Mouse (Mus musculus): Measurements from ENCODE around the gene Rusc2. TPM values are rescaled to one million over a fixed set of nuclear protein-coding genes. Genes with fewer than 3 reads are reported as not detected.
A peak's percentile ranks its signal among the peaks of the same experiment; 100 is the strongest.

Rusc2 gene
- total and polyA plus RNA-seq, 2 experiments: 14.2 to 17.5 TPM

DNA sequence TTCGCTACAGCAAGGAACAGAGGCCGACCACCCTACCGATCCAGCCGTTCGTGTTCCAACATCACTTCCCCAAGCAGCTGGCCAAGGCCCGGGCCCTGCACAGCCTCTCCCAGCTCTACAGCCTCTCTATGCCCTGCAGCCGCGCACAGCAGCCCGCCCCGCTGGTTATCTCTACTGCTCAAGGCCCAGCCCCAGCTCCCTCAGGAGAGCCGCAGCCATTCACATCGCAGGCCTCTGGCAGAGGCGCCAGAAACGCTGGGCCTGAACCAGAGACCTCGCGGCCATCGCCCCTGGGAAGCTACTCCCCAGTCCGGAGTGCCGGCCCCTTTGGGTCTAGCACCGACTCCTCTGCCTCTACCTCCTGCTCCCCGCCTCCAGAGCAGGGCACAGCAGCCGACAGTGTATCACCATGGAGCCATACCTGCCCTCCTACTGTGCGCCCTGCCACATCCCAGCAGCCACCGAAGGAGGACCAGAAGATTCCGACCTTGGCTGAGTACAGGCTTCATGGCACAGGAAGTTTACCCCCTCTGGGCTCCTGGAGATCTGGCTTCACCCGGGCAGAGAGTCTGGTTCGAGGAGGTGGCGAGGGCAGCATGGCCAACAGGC is 40.0 kb downstream of the Rusc2 start:
- peak; percentile 88 for DNase-seq (ENCODE audit: extremely low read depth, low read depth, low spot score)
- 61% methylated on average over 28 of the region's 28 CpGs for WGBS
- Histone ChIP-seq H3K79me2 (ENCODE audit: control insufficient read depth, insufficient read depth, low read length) (no peaks in the 10 kb centered on the region), H3K9ac (ENCODE audit: low read depth, low read length) (no peak overlapping the region), H3K36me3 (ENCODE audit: control insufficient read depth, insufficient read depth, low read length) (peaks cover 13% of the 10 kb centered on the region), H3K27me3 (ENCODE audit: control insufficient read depth, insufficient read depth, low read length) (no peaks in the 10 kb centered on the region), H3K4me1 (ENCODE audit: control insufficient read depth, insufficient read depth, low read length) (peaks cover 32% of the 10 kb centered on the region), H3K4me3 (ENCODE audit: insufficient read depth, low read depth, low read length) (no peak overlapping the region), H3K27ac (replicated peaks; ENCODE audit: insufficient read depth, low read depth, low read length) (peak overlapping the region; percentile 15)
- TF ChIP-seq CTCF (IDR thresholded peaks at IDR 0.05; ENCODE audit: low read depth, low read length) (no peak), POLR2A (IDR thresholded peaks at IDR 0.05; ENCODE audit: extremely low read depth, insufficient read depth, low read length) (no peak)

DNA sequence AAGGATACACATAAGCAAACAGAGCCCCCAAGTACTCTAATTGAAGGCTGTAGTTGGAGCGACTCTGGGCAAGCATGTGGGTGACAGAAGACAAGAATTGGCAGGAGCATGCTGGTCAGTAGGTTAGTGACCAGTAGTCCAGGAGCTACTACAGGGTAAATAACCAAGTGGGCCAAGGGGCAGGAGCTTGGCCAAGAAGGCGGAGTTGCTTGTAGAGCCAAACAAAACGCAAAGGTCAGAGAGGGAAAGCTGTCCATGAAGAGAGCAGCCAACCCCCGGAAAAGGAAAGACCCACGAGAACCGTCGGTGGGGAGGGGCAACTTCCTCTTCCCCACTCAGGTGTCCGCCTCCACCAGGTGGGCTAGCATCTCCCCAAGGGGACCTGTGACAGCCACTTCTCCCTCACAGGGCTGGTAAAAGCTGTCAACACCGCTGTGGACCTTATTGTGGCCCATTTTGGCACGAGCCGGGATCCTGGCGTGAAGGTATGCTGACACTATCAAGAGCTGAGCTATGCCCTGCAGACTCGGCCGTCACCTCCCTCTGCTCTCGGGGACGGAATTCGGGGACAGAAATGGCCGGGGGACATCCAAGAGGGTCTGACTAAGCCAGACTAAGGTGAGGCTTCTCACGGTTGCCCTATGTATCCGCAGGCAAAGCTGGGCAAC is 41.6 kb downstream of the Rusc2 start:
- peak overlapping the region; percentile 85 for H3K27ac ChIP-seq (replicated peaks; ENCODE audit: insufficient read depth, low read depth, low read length)
- H3K36me3 ChIP-seq (ENCODE audit: control insufficient read depth, insufficient read depth, low read length): peaks cover 13% of the 10 kb centered on the region
- peak overlapping the region; percentile 57 for H3K4me3 ChIP-seq (ENCODE audit: insufficient read depth, low read depth, low read length)
- WGBS: 24% methylated on average over 20 of the region's 20 CpGs
- H3K79me2 ChIP-seq (ENCODE audit: control insufficient read depth, insufficient read depth, low read length): no peaks in the 10 kb centered on the region
- peak overlapping the region; percentile 70 for H3K9ac ChIP-seq (ENCODE audit: low read depth, low read length)
- TF ChIP-seq CTCF (IDR thresholded peaks at IDR 0.05; ENCODE audit: low read depth, low read length) (no peak), POLR2A (IDR thresholded peaks at IDR 0.05; ENCODE audit: extremely low read depth, insufficient read depth, low read length) (no peak)
- peaks cover 27% of the 10 kb centered on the region for H3K4me1 ChIP-seq (ENCODE audit: control insufficient read depth, insufficient read depth, low read length)
- no peaks in the 10 kb centered on the region for H3K27me3 ChIP-seq (ENCODE audit: control insufficient read depth, insufficient read depth, low read length)
- DNase-seq (ENCODE audit: extremely low read depth, low read depth, low spot score): peak; percentile 99

DNA sequence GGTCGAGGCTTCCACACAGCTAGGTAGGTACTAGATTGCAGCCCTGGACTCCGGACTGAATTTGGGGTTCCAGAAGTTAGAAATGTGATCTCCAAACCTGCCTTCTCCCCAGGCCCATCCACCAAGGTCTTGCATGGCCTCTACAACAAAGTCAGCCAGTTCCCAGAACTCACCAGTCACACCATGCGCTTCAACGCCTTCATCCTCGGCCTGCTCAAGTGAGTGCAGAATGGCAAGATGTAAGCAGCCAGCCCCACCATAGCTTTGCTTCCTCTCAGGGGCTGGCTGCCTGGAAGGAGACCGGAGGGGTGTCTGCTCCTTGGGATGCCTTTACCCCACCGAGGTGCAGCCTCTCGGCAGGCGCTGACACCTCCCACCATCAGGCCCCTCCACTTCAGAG is 42.3 kb downstream of the Rusc2 start:
- H3K9ac ChIP-seq (ENCODE audit: low read depth, low read length): peak overlapping the region; percentile 70
- 81% methylated on average over 9 of the region's 9 CpGs for WGBS
- peaks cover 13% of the 10 kb centered on the region for H3K36me3 ChIP-seq (ENCODE audit: control insufficient read depth, insufficient read depth, low read length)
- TF ChIP-seq POLR2A (IDR thresholded peaks at IDR 0.05; ENCODE audit: extremely low read depth, insufficient read depth, low read length) (no peak), CTCF (IDR thresholded peaks at IDR 0.05; ENCODE audit: low read depth, low read length) (no peak)
- peak overlapping the region; percentile 85 for H3K27ac ChIP-seq (replicated peaks; ENCODE audit: insufficient read depth, low read depth, low read length)
- H3K79me2 ChIP-seq (ENCODE audit: control insufficient read depth, insufficient read depth, low read length): no peaks in the 10 kb centered on the region
- H3K4me3 ChIP-seq (ENCODE audit: insufficient read depth, low read depth, low read length): no peak overlapping the region; the same call in 1 of the 2 replicates
- H3K4me1 ChIP-seq (ENCODE audit: control insufficient read depth, insufficient read depth, low read length): peaks cover 23% of the 10 kb centered on the region
- no peak for DNase-seq (ENCODE audit: extremely low read depth, low read depth, low spot score)
- no peaks in the 10 kb centered on the region for H3K27me3 ChIP-seq (ENCODE audit: control insufficient read depth, insufficient read depth, low read length)

DNA sequence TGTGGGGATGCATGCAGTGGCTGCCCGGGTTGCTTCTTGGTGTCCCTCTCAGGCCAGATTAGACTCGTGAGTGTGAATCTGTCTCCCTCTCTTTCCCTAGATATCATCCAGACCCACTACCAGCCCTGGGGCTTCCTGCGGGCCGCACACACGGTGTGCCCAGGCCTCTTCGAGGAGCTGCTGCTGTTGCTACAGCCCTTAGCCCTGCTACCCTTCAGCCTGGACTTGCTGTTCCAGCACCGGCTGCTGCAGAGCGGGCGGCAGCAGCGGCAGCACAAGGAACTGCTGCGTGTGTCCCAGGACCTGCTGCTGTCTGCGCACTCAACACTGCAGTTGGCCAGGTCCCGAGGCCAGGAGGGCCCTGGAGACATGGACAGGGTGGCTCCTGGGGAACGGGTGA is 43.4 kb downstream of the Rusc2 start:
- H3K79me2 ChIP-seq (ENCODE audit: control insufficient read depth, insufficient read depth, low read length): no peaks in the 10 kb centered on the region
- H3K27ac ChIP-seq (replicated peaks; ENCODE audit: insufficient read depth, low read depth, low read length): no peak overlapping the region
- peaks cover 13% of the 10 kb centered on the region for H3K4me1 ChIP-seq (ENCODE audit: control insufficient read depth, insufficient read depth, low read length)
- WGBS: 81% methylated on average over 14 of the region's 14 CpGs
- H3K9ac ChIP-seq (ENCODE audit: low read depth, low read length): no peak overlapping the region
- no peak overlapping the region for H3K4me3 ChIP-seq (ENCODE audit: insufficient read depth, low read depth, low read length)
- no peak for DNase-seq (ENCODE audit: extremely low read depth, low read depth, low spot score)
- H3K36me3 ChIP-seq (ENCODE audit: control insufficient read depth, insufficient read depth, low read length): peaks cover 13% of the 10 kb centered on the region
- no peak for TF ChIP-seq POLR2A (IDR thresholded peaks at IDR 0.05; ENCODE audit: extremely low read depth, insufficient read depth, low read length)
- no peak for TF ChIP-seq CTCF (IDR thresholded peaks at IDR 0.05; ENCODE audit: low read depth, low read length)
- no peaks in the 10 kb centered on the region for H3K27me3 ChIP-seq (ENCODE audit: control insufficient read depth, insufficient read depth, low read length)

DNA sequence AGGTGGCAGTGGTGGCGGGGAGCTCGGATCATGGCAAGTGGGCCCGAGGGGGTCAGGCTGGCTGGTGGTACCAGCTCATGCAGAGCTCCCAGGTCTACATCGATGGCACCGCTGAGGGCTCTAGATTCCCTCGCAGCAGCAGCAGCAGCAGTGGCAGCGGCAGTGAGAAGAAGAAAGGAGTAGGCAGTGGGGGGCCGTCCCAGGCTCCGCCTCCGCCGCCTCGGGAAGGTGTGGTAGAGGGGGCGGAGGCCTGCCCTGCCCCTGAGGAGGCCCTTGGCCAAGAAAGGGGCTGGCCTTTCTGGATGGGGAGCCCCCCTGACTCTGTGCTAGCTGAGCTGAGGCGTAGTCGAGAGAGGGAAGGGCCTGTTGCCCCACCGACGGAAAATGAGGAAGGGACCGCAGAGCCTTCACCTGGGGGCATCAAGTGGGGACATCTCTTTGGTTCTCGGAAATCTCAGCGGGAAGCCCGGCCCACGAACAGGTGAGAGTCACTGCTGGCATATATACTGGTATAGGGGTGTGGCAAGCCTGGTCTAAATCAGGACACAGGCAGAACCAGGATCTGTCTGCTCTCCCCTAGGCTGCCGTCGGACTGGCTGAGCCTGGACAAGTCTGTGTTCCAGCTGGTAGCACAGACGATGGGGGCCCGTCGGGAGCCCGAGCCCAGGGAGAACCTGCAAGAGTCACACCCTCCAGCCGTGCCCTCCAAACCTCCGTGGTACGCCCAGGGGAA is 44.0 kb downstream of the Rusc2 start:
- DNase-seq (ENCODE audit: extremely low read depth, low read depth, low spot score): no peak
- 77% methylated on average over 31 of the region's 31 CpGs for WGBS
- TF ChIP-seq POLR2A (IDR thresholded peaks at IDR 0.05; ENCODE audit: extremely low read depth, insufficient read depth, low read length) (no peak), CTCF (IDR thresholded peaks at IDR 0.05; ENCODE audit: low read depth, low read length) (no peak)
- H3K27ac ChIP-seq (replicated peaks; ENCODE audit: insufficient read depth, low read depth, low read length): no peak overlapping the region
- H3K4me1 ChIP-seq (ENCODE audit: control insufficient read depth, insufficient read depth, low read length): peaks cover 13% of the 10 kb centered on the region
- no peak overlapping the region for H3K9ac ChIP-seq (ENCODE audit: low read depth, low read length)
- H3K79me2 ChIP-seq (ENCODE audit: control insufficient read depth, insufficient read depth, low read length): no peaks in the 10 kb centered on the region
- H3K4me3 ChIP-seq (ENCODE audit: insufficient read depth, low read depth, low read length): no peak overlapping the region
- no peaks in the 10 kb centered on the region for H3K27me3 ChIP-seq (ENCODE audit: control insufficient read depth, insufficient read depth, low read length)
- H3K36me3 ChIP-seq (ENCODE audit: control insufficient read depth, insufficient read depth, low read length): peaks cover 13% of the 10 kb centered on the region
